Mouse (Mus musculus) retina, postnatal 1 day (tissue): ENCODE measurements at regions not wholly inside any gene's neighbourhood (a gene's known extent, or its start where the extent isn't known, plus 50 kb on each side); places are given as distances from the start of the nearest gene placed in this dataset.

Experiments
- DNase-seq: peaks from one replicate; pipeline ENCODE4 v3.0.0-alpha.2; 2012

GRCm38 (mm10) chr4:47882076-47882475 is 162.9 kb upstream of the Nr4a3 start:
- DNase-seq: no peak

DNA sequence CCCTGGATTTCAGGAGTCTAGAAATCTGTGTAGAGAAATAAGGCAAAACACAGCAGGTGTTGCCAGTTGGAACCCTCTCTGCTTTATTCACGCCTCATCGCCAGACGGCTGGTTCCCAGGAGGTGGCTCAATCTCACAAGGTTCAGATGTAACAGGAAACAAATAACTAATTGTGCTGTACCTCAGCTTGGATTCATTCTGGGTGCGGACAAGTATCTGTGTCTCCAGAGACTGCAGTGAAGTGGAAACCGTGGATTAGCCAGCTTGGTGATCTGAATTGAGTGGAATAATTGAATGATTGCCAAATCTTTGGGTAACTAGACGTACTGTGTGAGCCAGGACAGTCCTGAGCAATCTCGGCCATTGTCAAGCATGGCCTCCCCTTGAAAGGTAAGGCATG is 145.4 kb upstream of the Nr4a3 start:
- DNase-seq: peak; percentile 67

DNA sequence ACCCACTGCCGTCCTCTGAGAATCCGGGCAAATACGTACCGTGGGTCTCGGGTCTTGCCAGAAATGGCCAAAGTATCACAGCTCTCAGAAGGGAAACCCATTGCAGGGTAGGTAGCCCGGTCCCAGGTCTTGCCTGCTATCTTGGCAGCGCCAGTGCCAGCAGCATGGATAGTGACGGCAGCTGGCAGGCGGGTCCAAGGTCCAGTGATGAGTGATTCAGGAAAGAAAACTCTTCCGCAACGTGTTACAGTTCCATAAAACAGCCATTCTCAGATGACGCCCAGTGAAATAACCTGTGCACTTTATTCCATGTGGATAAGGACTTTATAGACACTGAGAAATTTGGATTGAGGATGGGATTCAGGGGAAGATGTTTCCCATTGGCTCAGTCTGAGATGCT is 142.2 kb upstream of the Nr4a3 start:
- DNase-seq: no peak

DNA sequence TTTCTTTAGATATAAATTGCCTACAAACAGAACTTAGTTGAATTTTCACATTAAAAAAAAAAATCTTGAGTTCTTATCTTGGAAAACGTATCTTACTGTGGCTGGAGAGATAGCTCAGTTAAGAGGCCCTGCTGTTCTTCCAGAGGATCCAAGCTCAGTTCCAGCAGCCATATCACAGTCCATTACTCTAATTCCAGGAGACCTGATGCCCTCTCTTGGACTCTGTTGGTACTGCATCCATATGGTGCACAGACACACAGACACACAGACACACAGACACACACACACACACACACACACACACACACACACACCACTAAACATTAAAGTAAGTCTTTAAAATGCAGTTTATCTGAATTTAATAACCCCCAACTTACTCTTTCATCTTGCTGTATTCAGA is 132.7 kb upstream of the Nr4a3 start:
- peak; percentile 22 for DNase-seq

DNA sequence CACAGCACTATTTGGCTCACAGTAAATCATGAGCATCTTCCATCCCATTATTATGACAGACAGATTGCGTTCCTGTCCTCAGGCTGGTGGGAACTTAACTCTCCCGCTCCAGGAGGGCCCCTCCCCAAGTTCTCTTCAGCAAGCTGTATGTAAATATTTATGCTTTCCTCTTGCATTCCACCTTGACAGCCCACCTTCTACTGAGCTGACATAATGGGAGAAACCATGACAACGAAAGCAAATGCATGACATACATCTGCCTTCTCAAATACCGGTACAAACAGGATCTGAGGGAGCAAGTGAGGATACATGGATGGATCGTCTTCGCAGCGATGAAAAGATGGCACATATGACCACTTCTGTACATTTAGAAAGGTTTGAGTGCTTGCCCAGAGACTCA is 125.4 kb upstream of the Nr4a3 start:
- peak; percentile 9 for DNase-seq

GRCm38 (mm10) chr4:47931464-47931863 is 113.5 kb upstream of the Nr4a3 start:
- DNase-seq: no peak

GRCm38 (mm10) chr4:47933526-47933925 is 111.4 kb upstream of the Nr4a3 start:
- DNase-seq: no peak

DNA sequence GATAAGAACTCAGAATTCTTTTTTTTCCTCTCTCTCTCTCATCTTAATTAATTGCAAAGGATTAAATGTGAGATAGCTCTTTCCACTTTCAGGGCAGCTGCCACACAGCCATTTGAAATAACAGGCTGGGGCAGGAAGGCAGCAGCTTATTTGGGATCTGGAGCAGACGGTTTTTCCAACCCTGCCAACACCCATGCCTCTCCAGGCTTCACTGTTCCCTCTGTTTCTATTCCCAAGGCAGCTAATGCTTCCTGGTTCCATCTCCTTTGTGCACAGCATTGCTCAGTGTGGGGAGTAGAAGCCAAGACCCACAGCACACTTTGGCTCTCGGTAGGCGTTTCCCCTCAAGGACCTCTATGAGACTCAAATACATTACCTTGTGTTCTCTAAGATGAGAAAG is 109.4 kb upstream of the Nr4a3 start:
- no peak for DNase-seq

- DNase-seq: no peak
Observed at GRCm38 (mm10) chr4:47936470-47937125, 108.4 kb upstream of the Nr4a3 start.

- no peak for DNase-seq
Observed at GRCm38 (mm10) chr4:47947869-47948573, 96.9 kb upstream of the Nr4a3 start.

GRCm38 (mm10) chr4:47948789-47949188 is 96.2 kb upstream of the Nr4a3 start:
- no peak for DNase-seq

DNA sequence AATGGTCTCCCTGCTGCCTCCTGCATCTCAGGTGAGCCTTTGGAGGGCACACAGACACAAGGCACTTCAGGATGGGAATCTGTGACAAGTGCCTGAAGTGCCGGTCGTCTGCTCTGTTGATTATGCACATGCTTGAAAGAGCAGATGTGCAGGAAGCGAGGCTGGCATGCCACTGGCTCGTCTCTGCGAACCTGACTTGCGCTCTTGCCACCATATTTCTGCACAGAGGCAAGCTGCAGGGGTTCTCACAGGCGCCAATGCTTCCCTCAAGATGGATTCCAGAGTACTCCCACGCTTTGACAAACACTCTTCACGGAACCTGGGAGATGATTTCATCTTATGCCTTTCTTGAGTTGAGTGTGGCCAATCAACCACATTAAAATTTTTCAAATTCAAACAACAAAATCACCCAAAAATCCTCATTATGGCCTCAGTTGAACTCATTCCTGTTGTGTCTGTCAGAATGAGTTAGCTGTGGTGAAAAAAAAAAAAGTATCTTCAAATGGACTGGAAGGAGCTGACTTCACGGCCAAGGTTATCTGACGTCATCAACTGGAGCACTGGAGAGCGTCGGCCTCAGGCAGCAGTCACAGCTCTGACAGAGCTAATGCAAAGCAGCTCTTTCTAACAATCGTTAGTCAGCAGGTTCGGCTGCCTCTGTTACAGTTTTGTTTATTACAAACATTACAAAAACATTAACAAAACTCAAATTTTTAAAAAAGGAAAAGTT is 90.2 kb upstream of the Nr4a3 start:
- DNase-seq: peak; percentile 35

GRCm38 (mm10) chr4:47964630-47965029 is 80.3 kb upstream of the Nr4a3 start:
- no peak for DNase-seq

DNA sequence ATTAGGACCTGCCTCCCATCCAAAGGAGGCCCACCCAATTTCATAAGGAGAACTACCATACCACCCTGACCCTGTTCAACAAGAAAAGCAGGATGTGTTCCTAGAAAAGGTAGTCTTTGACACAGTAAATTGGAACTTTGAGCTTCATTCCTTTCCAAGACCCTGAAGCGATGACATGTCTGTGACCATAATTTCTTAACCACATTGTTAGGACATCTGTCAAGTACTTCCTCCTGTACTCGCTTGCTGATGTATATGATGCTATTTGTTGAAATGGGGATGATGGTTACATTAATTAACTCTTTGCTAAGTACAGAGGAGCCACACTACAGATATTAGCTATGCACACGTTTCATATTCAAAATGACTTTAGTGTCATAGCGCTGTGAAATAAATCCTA is 73.1 kb upstream of the Nr4a3 start:
- DNase-seq: no peak

DNA sequence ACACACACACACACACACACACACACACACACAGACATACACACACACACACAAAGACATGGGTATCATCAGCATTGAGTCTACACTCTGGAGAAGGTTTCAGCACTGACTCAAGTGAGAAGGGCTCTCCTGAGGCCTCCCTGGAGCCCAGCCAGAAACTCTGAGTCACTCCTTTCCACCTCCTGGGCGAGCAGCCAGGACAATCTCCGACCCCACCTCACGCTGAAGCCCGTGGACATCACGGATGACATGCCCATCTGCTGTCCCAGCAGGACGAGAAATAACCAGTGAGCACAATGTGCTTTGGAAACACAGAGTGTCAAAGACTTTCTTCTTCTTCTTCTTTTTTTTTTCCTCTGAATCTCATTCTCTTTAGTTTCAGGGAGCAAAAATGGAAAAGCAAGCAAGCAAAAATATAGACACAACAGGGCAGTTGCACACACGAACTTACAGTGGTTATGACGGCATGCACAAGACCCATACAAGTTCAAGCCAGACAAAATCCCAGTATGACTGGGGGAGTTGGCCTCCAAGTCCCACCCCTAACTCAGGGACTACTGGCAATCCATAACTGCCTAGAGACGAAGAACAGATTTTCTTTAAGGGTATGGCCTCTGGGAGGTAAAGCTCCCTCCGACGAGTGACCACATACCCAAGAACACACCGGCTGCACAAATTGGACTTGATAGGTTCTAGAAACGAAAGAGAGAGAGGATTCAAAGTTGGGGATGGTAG is 65.2 kb upstream of the Nr4a3 start:
- DNase-seq: peak; percentile 44
